Mouse (Mus musculus): ENCODE data around the gene Taok3. TPM values are rescaled to one million over a fixed set of nuclear protein-coding genes. Genes with fewer than 3 reads are reported as not detected.

Taok3 gene
- polyA plus RNA-seq, 1 experiment = 6.0 TPM

DNA sequence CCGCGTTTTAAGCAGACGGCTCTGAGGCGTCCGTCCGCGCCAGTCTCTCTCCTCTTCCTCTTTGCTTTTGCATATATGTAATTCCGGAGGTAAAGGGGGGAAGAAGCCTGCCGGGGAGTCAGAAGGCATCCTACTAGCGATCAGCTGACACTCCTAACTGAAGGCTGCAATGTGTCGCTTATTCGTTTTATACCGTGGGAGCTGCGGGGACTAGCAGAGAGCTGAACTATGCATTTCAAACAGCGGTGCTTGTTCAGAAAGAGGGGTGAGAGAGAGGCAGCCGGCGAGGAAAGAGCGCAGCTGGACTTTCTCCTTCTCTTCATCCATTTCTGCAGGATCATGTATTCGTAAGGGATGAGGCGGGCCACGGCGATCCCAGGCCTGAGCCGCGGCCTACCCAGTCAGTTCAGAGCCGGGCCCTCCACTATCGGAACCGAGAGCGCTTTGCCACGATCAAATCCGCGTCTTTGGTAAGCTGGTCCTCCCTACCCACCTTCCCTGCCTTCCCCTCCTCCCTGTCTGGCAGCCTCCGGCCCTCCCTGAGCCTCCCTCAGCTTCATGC is 120.9 kb downstream of the Taok3 start:
- Histone ChIP-seq H3K4me1 (ENCODE audit: control insufficient read depth, insufficient read depth, low read length) (peaks cover 10% of the 10 kb centered on the region), H3K27ac (ENCODE audit: control insufficient read depth, insufficient read depth, low read depth, low read length) (no peak overlapping the region), H3K27me3 (ENCODE audit: control insufficient read depth, insufficient read depth, low read length) (no peaks in the 10 kb centered on the region), H3K36me3 (ENCODE audit: control insufficient read depth, insufficient read depth, low read length) (no peaks in the 10 kb centered on the region), H3K4me3 (ENCODE audit: control insufficient read depth, low read depth, low read length) (peak overlapping the region; percentile 40)
- TF ChIP-seq CTCF (IDR thresholded peaks at IDR 0.05; ENCODE audit: control insufficient read depth, insufficient read depth, insufficient replicate concordance, low read depth, low read length) (no peak), POLR2A (IDR thresholded peaks at IDR 0.05; ENCODE audit: control insufficient read depth, low read depth, low read length) (no peak)

DNA sequence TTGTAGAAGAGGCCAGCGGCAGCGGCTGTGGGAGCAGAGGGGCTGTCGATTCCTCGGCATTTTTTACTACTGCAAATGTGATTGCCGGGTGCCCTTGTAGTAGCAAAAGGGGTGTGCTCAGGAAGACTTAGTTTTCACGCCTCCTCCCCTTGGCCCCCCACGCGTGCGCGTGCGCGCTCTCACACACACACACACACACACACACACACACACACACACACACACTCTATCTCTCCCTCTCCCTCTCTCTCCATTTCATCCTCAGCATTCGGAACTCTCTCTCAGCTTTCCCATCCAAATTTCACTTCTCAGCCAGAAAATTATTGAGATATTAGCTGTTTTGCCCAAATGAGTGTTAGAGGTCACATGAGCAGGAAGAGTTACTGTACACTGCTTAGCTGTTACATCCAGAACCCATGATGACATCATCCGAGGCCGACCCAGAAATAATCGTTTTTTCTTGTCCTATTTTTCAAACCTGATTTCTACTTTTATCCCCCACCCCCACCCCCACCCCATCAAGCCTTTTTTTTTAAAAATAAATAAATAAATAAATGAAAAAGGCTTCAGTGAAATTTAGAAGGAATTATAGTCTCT is 122.1 kb downstream of the Taok3 start:
- TF ChIP-seq CTCF (IDR thresholded peaks at IDR 0.05; ENCODE audit: control insufficient read depth, insufficient read depth, insufficient replicate concordance, low read depth, low read length) (no peak), POLR2A (IDR thresholded peaks at IDR 0.05; ENCODE audit: control insufficient read depth, low read depth, low read length) (no peak)
- H3K27me3 ChIP-seq (ENCODE audit: control insufficient read depth, insufficient read depth, low read length) = no peaks in the 10 kb centered on the region
- no peaks in the 10 kb centered on the region for H3K36me3 ChIP-seq (ENCODE audit: control insufficient read depth, insufficient read depth, low read length)
- H3K4me3 ChIP-seq (ENCODE audit: control insufficient read depth, low read depth, low read length) = no peak overlapping the region
- H3K27ac ChIP-seq (ENCODE audit: control insufficient read depth, insufficient read depth, low read depth, low read length) = no peak overlapping the region
- peaks cover 10% of the 10 kb centered on the region for H3K4me1 ChIP-seq (ENCODE audit: control insufficient read depth, insufficient read depth, low read length)

GRCm38 (mm10) chr5:117242671-117243478 is 122.9 kb downstream of the Taok3 start:
- Histone ChIP-seq H3K27ac (ENCODE audit: control insufficient read depth, insufficient read depth, low read depth, low read length) (no peak overlapping the region), H3K4me1 (ENCODE audit: control insufficient read depth, insufficient read depth, low read length) (peaks cover 10% of the 10 kb centered on the region), H3K4me3 (ENCODE audit: control insufficient read depth, low read depth, low read length) (no peak overlapping the region), H3K36me3 (ENCODE audit: control insufficient read depth, insufficient read depth, low read length) (no peaks in the 10 kb centered on the region), H3K27me3 (ENCODE audit: control insufficient read depth, insufficient read depth, low read length) (no peaks in the 10 kb centered on the region)
- TF ChIP-seq CTCF (IDR thresholded peaks at IDR 0.05; ENCODE audit: control insufficient read depth, insufficient read depth, insufficient replicate concordance, low read depth, low read length) (no peak), POLR2A (IDR thresholded peaks at IDR 0.05; ENCODE audit: control insufficient read depth, low read depth, low read length) (no peak)

- no peaks in the 10 kb centered on the region for H3K27me3 ChIP-seq (ENCODE audit: control insufficient read depth, insufficient read depth, low read length)
- no peak overlapping the region for H3K4me3 ChIP-seq (ENCODE audit: control insufficient read depth, low read depth, low read length)
- H3K36me3 ChIP-seq (ENCODE audit: control insufficient read depth, insufficient read depth, low read length) = no peaks in the 10 kb centered on the region
- TF ChIP-seq POLR2A (IDR thresholded peaks at IDR 0.05; ENCODE audit: control insufficient read depth, low read depth, low read length) = no peak
- no peak for TF ChIP-seq CTCF (IDR thresholded peaks at IDR 0.05; ENCODE audit: control insufficient read depth, insufficient read depth, insufficient replicate concordance, low read depth, low read length)
- peaks cover 10% of the 10 kb centered on the region for H3K4me1 ChIP-seq (ENCODE audit: control insufficient read depth, insufficient read depth, low read length)
- H3K27ac ChIP-seq (ENCODE audit: control insufficient read depth, insufficient read depth, low read depth, low read length) = no peak overlapping the region
Measured at GRCm38 (mm10) chr5:117245170-117245569, 125.2 kb downstream of the Taok3 start.

DNA sequence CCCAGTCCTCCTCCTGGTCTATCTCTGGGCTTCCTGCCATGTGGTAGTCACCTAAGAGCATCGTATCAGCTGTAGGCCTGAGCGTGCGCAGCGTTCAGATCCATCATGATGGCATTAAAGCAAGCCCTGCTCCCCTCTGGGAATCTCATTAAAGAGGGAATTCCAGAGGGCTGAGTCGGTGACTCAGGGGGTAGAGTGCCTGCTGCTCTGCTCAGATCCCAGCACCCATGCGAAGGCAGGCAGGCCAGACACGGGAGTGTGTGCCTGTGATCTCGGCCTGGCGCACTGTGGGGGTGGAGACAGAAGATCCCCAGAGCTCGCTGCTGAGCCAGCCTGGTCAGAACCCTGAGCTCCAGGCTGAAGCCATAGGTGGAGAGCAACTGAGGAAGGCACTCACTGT is 128.4 kb downstream of the Taok3 start:
- H3K27ac ChIP-seq (ENCODE audit: control insufficient read depth, insufficient read depth, low read depth, low read length) = no peak overlapping the region
- no peak overlapping the region for H3K4me3 ChIP-seq (ENCODE audit: control insufficient read depth, low read depth, low read length)
- H3K27me3 ChIP-seq (ENCODE audit: control insufficient read depth, insufficient read depth, low read length) = no peaks in the 10 kb centered on the region
- H3K36me3 ChIP-seq (ENCODE audit: control insufficient read depth, insufficient read depth, low read length) = no peaks in the 10 kb centered on the region
- H3K4me1 ChIP-seq (ENCODE audit: control insufficient read depth, insufficient read depth, low read length) = peaks cover 7% of the 10 kb centered on the region; the same call in 1 of the 2 replicates
- TF ChIP-seq CTCF (IDR thresholded peaks at IDR 0.05; ENCODE audit: control insufficient read depth, insufficient read depth, insufficient replicate concordance, low read depth, low read length) = no peak
- TF ChIP-seq POLR2A (IDR thresholded peaks at IDR 0.05; ENCODE audit: control insufficient read depth, low read depth, low read length) = no peak

- H3K27ac ChIP-seq (ENCODE audit: control insufficient read depth, insufficient read depth, low read depth, low read length) = no peak overlapping the region
- H3K4me1 ChIP-seq (ENCODE audit: control insufficient read depth, insufficient read depth, low read length) = no peaks in the 10 kb centered on the region
- no peak overlapping the region for H3K4me3 ChIP-seq (ENCODE audit: control insufficient read depth, low read depth, low read length)
- H3K27me3 ChIP-seq (ENCODE audit: control insufficient read depth, insufficient read depth, low read length) = no peaks in the 10 kb centered on the region
- TF ChIP-seq POLR2A (IDR thresholded peaks at IDR 0.05; ENCODE audit: control insufficient read depth, low read depth, low read length) (no peak), CTCF (IDR thresholded peaks at IDR 0.05; ENCODE audit: control insufficient read depth, insufficient read depth, insufficient replicate concordance, low read depth, low read length) (no peak)
- no peaks in the 10 kb centered on the region for H3K36me3 ChIP-seq (ENCODE audit: control insufficient read depth, insufficient read depth, low read length)
Measured at GRCm38 (mm10) chr5:117250796-117251195, 130.9 kb downstream of the Taok3 start.

DNA sequence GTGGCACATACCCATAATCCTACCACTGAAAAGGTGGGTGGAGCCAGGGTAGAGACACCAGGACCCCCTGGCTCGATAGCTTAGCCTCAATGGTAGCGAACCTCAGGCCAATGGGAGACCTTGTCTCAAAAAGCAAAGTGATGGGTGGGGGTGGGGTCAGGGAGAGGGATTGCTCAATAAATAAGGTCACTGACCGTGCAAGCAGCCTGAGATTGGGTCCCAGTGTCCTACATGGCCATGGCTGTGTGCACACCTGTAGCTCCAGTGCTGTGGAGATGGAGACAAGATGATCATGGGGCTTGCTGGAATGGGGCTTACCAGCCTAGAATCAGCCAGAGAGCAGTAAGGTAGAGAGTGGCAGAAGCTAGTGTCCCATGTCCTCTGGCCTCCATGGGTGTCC is 131.8 kb downstream of the Taok3 start:
- Histone ChIP-seq H3K27me3 (ENCODE audit: control insufficient read depth, insufficient read depth, low read length) (no peaks in the 10 kb centered on the region), H3K4me1 (ENCODE audit: control insufficient read depth, insufficient read depth, low read length) (no peaks in the 10 kb centered on the region), H3K27ac (ENCODE audit: control insufficient read depth, insufficient read depth, low read depth, low read length) (no peak overlapping the region), H3K4me3 (ENCODE audit: control insufficient read depth, low read depth, low read length) (no peak overlapping the region), H3K36me3 (ENCODE audit: control insufficient read depth, insufficient read depth, low read length) (no peaks in the 10 kb centered on the region)
- TF ChIP-seq POLR2A (IDR thresholded peaks at IDR 0.05; ENCODE audit: control insufficient read depth, low read depth, low read length) (no peak), CTCF (IDR thresholded peaks at IDR 0.05; ENCODE audit: control insufficient read depth, insufficient read depth, insufficient replicate concordance, low read depth, low read length) (no peak)
